Mouse (Mus musculus) limb, embryonic 15.5 days (tissue): Measurements from ENCODE around the gene Gadd45g. TPM values are rescaled to one million over a fixed set of nuclear protein-coding genes. Genes with fewer than 3 reads are reported as not detected.

Experiments
- ATAC-seq: fragments of 200-750 bp; cut with Nextera tagmentation; 2 replicates; pipeline ENCODE4 v1.8.0; 2017; ENCODE audit warnings: low read depth, moderate TSS enrichment; ENCODE audit not compliant: insufficient number of reproducible peaks, low FRiP score, low TSS enrichment
- H3K27ac ChIP-seq: fragments of 300-500 bp; sonication (generic); 2 replicates; pipeline ENCODE4 v1.5.1; 2015; ENCODE audit warnings: moderate library complexity, mild to moderate bottlenecking, inconsistent platforms
- H3K27me3 ChIP-seq: fragments of 300-500 bp; sonication (generic); 2 replicates; pipeline ENCODE4 v1.6.1; 2015; ENCODE audit warnings: inconsistent platforms
- H3K36me3 ChIP-seq: fragments of 300-500 bp; sonication (generic); 2 replicates; pipeline ENCODE4 v1.6.1; 2015; ENCODE audit warnings: inconsistent platforms
- H3K4me1 ChIP-seq: fragments of 300-500 bp; sonication (generic); 2 replicates; pipeline ENCODE4 v1.6.1; 2015; ENCODE audit warnings: inconsistent platforms
- H3K4me2 ChIP-seq: fragments of 300-500 bp; sonication (generic); 2 replicates; pipeline ENCODE4 v1.6.1; 2015; ENCODE audit warnings: mild to moderate bottlenecking, inconsistent platforms
- H3K4me3 ChIP-seq: fragments of 300-500 bp; sonication (generic); 2 replicates; pipeline ENCODE4 v1.5.1; 2015; ENCODE audit warnings: mild to moderate bottlenecking, inconsistent platforms
- H3K9ac ChIP-seq: fragments of 300-500 bp; sonication (generic); 2 replicates; pipeline ENCODE4 v1.6.1; 2015; ENCODE audit warnings: inconsistent platforms
- H3K9me3 ChIP-seq: fragments of 300-500 bp; sonication (generic); 2 replicates; pipeline ENCODE4 v1.6.1; 2016; ENCODE audit warnings: inconsistent platforms
- WGBS: fragments of 180-500 bp; shearing (Covaris S2); methylation state at CpG from one replicate; pipeline ENCODE4 v1.1.7; 2015; 5-methylcytosine and 5-hydroxymethylcytosine counted together
- polyA plus RNA-seq: library from polyadenylated mRNA; unstranded; fragments of >200 nt; fragmentation: Nextera tagmentation; extraction: Ambion mirVana; gene quantifications from 2 replicates; pipeline ENCODE4 v1.2.1, GENCODE M21; 2015

Gadd45g gene
- polyA plus RNA-seq, 1 experiment from 2014 or later, result 61.7 TPM

GRCm38 (mm10) chr13:51879571-51879970, 33.1 kb downstream of the Gadd45g start:
- Histone ChIP-seq H3K4me1 (peaks cover 8% of the 10 kb centered on the region), H3K9ac (no peak overlapping the region), H3K36me3 (no peaks in the 10 kb centered on the region), H3K27ac (no peak overlapping the region), H3K9me3 (no peaks in the 10 kb centered on the region), H3K4me3 (no peak overlapping the region), H3K4me2 (no peak overlapping the region), H3K27me3 (no peaks in the 10 kb centered on the region)
- WGBS, result 86% methylated on average over 3 of the region's 3 CpGs
- no peak for ATAC-seq

- Histone ChIP-seq H3K4me2 (no peak overlapping the region), H3K27me3 (no peaks in the 10 kb centered on the region), H3K9ac (no peak overlapping the region), H3K9me3 (no peaks in the 10 kb centered on the region), H3K27ac (no peak overlapping the region), H3K4me1 (peaks cover 8% of the 10 kb centered on the region), H3K4me3 (no peak overlapping the region), H3K36me3 (no peaks in the 10 kb centered on the region)
- ATAC-seq, result no peak
- 78% methylated on average over 4 of the region's 4 CpGs for WGBS
Observed at GRCm38 (mm10) chr13:51880019-51880418, 33.5 kb downstream of the Gadd45g start.

- H3K36me3 ChIP-seq, result no peaks in the 10 kb centered on the region
- H3K9ac ChIP-seq, result no peak overlapping the region
- no peaks in the 10 kb centered on the region for H3K9me3 ChIP-seq
- 0 out of 2 replicates have a peak overlapping the region, but pooled peaks have one; percentile 27 for H3K27ac ChIP-seq
- ATAC-seq, result no peak
- 53% methylated on average over 11 of the region's 11 CpGs for WGBS
- no peak overlapping the region for H3K4me2 ChIP-seq
- H3K27me3 ChIP-seq, result no peaks in the 10 kb centered on the region
- no peak overlapping the region for H3K4me3 ChIP-seq
- H3K4me1 ChIP-seq, result peaks cover 17% of the 10 kb centered on the region
Observed at GRCm38 (mm10) chr13:51881271-51882128, 35.0 kb downstream of the Gadd45g start.

- H3K9me3 ChIP-seq, result no peaks in the 10 kb centered on the region
- no peak overlapping the region for H3K4me2 ChIP-seq
- H3K9ac ChIP-seq, result no peak overlapping the region
- H3K4me3 ChIP-seq, result no peak overlapping the region
- no peaks in the 10 kb centered on the region for H3K36me3 ChIP-seq
- 84% methylated on average over 3 of the region's 3 CpGs for WGBS
- H3K27me3 ChIP-seq, result no peaks in the 10 kb centered on the region
- no peak overlapping the region for H3K27ac ChIP-seq
- ATAC-seq, result no peak
- H3K4me1 ChIP-seq, result peaks cover 24% of the 10 kb centered on the region
Observed at GRCm38 (mm10) chr13:51882218-51882617, 35.7 kb downstream of the Gadd45g start.

GRCm38 (mm10) chr13:51884250-51884649, 37.8 kb downstream of the Gadd45g start:
- H3K36me3 ChIP-seq, result no peaks in the 10 kb centered on the region
- H3K27ac ChIP-seq, result no peak overlapping the region
- no peak for ATAC-seq
- H3K9ac ChIP-seq, result no peak overlapping the region
- no peaks in the 10 kb centered on the region for H3K9me3 ChIP-seq
- H3K4me3 ChIP-seq, result no peak overlapping the region
- no peaks in the 10 kb centered on the region for H3K27me3 ChIP-seq
- H3K4me1 ChIP-seq, result peaks cover 25% of the 10 kb centered on the region
- H3K4me2 ChIP-seq, result no peak overlapping the region
- WGBS, result 50% methylated on average over 5 of the region's 5 CpGs

- Histone ChIP-seq H3K27me3 (no peaks in the 10 kb centered on the region), H3K27ac (no peak overlapping the region), H3K4me2 (no peak overlapping the region), H3K4me1 (peaks cover 25% of the 10 kb centered on the region), H3K9ac (no peak overlapping the region), H3K4me3 (no peak overlapping the region), H3K36me3 (no peaks in the 10 kb centered on the region), H3K9me3 (no peaks in the 10 kb centered on the region)
- 87% methylated on average over 10 of the region's 10 CpGs for WGBS
- ATAC-seq, result no peak
Observed at GRCm38 (mm10) chr13:51885594-51885993, 39.1 kb downstream of the Gadd45g start.

GRCm38 (mm10) chr13:51886085-51886484, 39.6 kb downstream of the Gadd45g start:
- Histone ChIP-seq H3K9me3 (no peaks in the 10 kb centered on the region), H3K27ac (peak overlapping the region; percentile 72), H3K4me1 (peaks cover 25% of the 10 kb centered on the region), H3K36me3 (no peaks in the 10 kb centered on the region), H3K4me3 (no peak overlapping the region), H3K27me3 (no peaks in the 10 kb centered on the region), H3K9ac (no peak overlapping the region), H3K4me2 (no peak overlapping the region)
- 44% methylated on average over 6 of the region's 6 CpGs for WGBS
- ATAC-seq, result no peak

- WGBS, result 33% methylated on average over 10 of the region's 10 CpGs
Observed at GRCm38 (mm10) chr13:51886723-51887122, 40.2 kb downstream of the Gadd45g start.

GRCm38 (mm10) chr13:51888426-51888825, 41.9 kb downstream of the Gadd45g start:
- H3K9ac ChIP-seq, result no peak overlapping the region
- peaks cover 25% of the 10 kb centered on the region for H3K4me1 ChIP-seq
- no peak overlapping the region for H3K4me2 ChIP-seq
- H3K27ac ChIP-seq, result no peak overlapping the region
- WGBS, result 70% methylated on average over 2 of the region's 2 CpGs
- no peaks in the 10 kb centered on the region for H3K36me3 ChIP-seq
- H3K4me3 ChIP-seq, result no peak overlapping the region
- no peaks in the 10 kb centered on the region for H3K27me3 ChIP-seq
- ATAC-seq, result no peak
- H3K9me3 ChIP-seq, result no peaks in the 10 kb centered on the region

More at GRCm38 (mm10) chr13:51886723-51887122, 40.2 kb downstream of the Gadd45g start:
- no peaks in the 10 kb centered on the region for H3K27me3 ChIP-seq
- H3K4me2 ChIP-seq, result no peak overlapping the region
- H3K4me1 ChIP-seq, result peaks cover 25% of the 10 kb centered on the region
- H3K9ac ChIP-seq, result no peak overlapping the region
- ATAC-seq, result no peak
- H3K36me3 ChIP-seq, result no peaks in the 10 kb centered on the region
- H3K27ac ChIP-seq, result peak overlapping the region; percentile 72
- no peaks in the 10 kb centered on the region for H3K9me3 ChIP-seq
- H3K4me3 ChIP-seq, result no peak overlapping the region

GRCm38 (mm10) chr13:51891825-51892532, 45.5 kb downstream of the Gadd45g start:
- no peaks in the 10 kb centered on the region for H3K27me3 ChIP-seq
- no peak overlapping the region for H3K27ac ChIP-seq
- H3K4me3 ChIP-seq, result no peak overlapping the region
- no peaks in the 10 kb centered on the region for H3K36me3 ChIP-seq
- WGBS, result 83% methylated on average over 6 of the region's 6 CpGs
- no peaks in the 10 kb centered on the region; the same call in 1 of the 2 replicates for H3K9me3 ChIP-seq
- no peak overlapping the region for H3K9ac ChIP-seq
- H3K4me2 ChIP-seq, result no peak overlapping the region
- no peak for ATAC-seq
- H3K4me1 ChIP-seq, result peaks cover 3% of the 10 kb centered on the region

- WGBS, result 78% methylated on average over 3 of the region's 3 CpGs
- Histone ChIP-seq H3K9ac (no peak overlapping the region), H3K4me1 (peaks cover 21% of the 10 kb centered on the region), H3K27ac (no peak overlapping the region), H3K36me3 (no peaks in the 10 kb centered on the region), H3K4me3 (no peak overlapping the region), H3K9me3 (no peaks in the 10 kb centered on the region; the same call in 1 of the 2 replicates), H3K4me2 (no peak overlapping the region), H3K27me3 (no peaks in the 10 kb centered on the region)
- ATAC-seq, result no peak
Observed at GRCm38 (mm10) chr13:51897579-51897978, 51.1 kb downstream of the Gadd45g start.
